In the genomic region with DNA sequence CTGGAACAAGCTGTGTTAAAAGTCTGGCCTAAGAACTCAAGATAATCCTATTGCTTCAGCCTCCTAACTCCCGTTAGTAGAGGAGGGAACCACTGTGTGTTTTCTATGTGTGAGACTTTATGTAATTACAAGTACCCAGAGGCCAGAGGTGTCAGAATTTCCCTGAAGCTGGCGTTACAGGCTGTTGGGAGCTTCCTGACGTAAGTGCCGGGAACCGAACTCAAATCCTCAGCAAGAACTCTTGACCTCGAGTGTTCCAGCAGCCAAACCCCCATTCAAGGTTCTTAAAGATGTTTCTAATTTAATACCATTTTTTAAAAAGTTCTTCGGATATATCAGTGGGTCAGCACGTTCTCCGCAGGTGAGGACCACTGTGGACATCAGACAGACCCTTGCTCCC, we compare ENCODE assay signal across 9 mouse cellular contexts. TPM values are rescaled to one million over a fixed set of nuclear protein-coding genes. Genes with fewer than 3 reads are reported as not detected.
DNase-seq lines count a peak whose midpoint lies in the region; ATAC-seq lines count a peak whose summit lies in the region.
"Had no signal": no experiment of that assay in that cellular context is flagged by ENCODE, and none has a peak within 500 bp of the region (broad histone marks: within the 10 kb centered on the region; RNA-seq: fewer than 3 reads in every experiment).

No protein-coding gene starts in this region.

- no peaks in the 10 kb centered on the region for H3K9me3 ChIP-seq in heart, embryonic 15.5 days (replicated peaks)
- H3K9me3 ChIP-seq in hindbrain, embryonic 10.5 days: 0 out of 2 replicates have a peak, but pooled peaks cover 3% of the 10 kb centered on the region
- 0 out of 2 replicates have a peak, but pooled peaks cover 6% of the 10 kb centered on the region for H3K9me3 ChIP-seq in midbrain, embryonic 10.5 days (replicated peaks)

- H3K27ac ChIP-seq in heart, embryonic 15.5 days: peak overlapping the region; percentile 69
- H3K27ac ChIP-seq in hindbrain, embryonic 10.5 days: peak overlapping the region; percentile 97
- peak overlapping the region; percentile 98 for H3K27ac ChIP-seq in midbrain, embryonic 10.5 days (replicated peaks)

- H3K4me3 ChIP-seq in heart, embryonic 15.5 days: peak overlapping the region; percentile 80
- H3K4me3 ChIP-seq in hindbrain, embryonic 10.5 days: peak overlapping the region; percentile 87
- H3K4me3 ChIP-seq in midbrain, embryonic 10.5 days: peak overlapping the region; percentile 94

- 15% methylated on average over 9 of the region's 9 CpGs for WGBS in heart, embryonic 15.5 days
- WGBS in hindbrain, embryonic 10.5 days: 15% methylated on average over 9 of the region's 9 CpGs
- WGBS in midbrain, embryonic 10.5 days: 8% methylated on average over 9 of the region's 9 CpGs

- 0 out of 2 replicates have a peak overlapping the region, but pooled peaks have one; percentile 22 for H3K9ac ChIP-seq in heart, embryonic 15.5 days

- no peak for ATAC-seq in heart, embryonic 15.5 days (replicated peaks; ENCODE audit: insufficient number of reproducible peaks, insufficient read depth, low FRiP score, low read depth)

- H3K4me1 ChIP-seq in heart, embryonic 15.5 days (replicated peaks): peaks cover 34% of the 10 kb centered on the region
- peaks cover 49% of the 10 kb centered on the region for H3K4me1 ChIP-seq in hindbrain, embryonic 10.5 days (replicated peaks)
- H3K4me1 ChIP-seq in midbrain, embryonic 10.5 days: peaks cover 54% of the 10 kb centered on the region

- no peaks in the 10 kb centered on the region for H3K36me3 ChIP-seq in heart, embryonic 15.5 days
- no peaks in the 10 kb centered on the region for H3K36me3 ChIP-seq in hindbrain, embryonic 10.5 days
- H3K36me3 ChIP-seq in midbrain, embryonic 10.5 days: no peaks in the 10 kb centered on the region

- H3K27me3 ChIP-seq in heart, embryonic 15.5 days: peaks cover 7% of the 10 kb centered on the region; the same call in 1 of the 2 replicates
- peaks cover 23% of the 10 kb centered on the region; the same call in 1 of the 2 replicates for H3K27me3 ChIP-seq in hindbrain, embryonic 10.5 days (ENCODE audit: insufficient read depth, poor library complexity, severe bottlenecking)
- H3K27me3 ChIP-seq in midbrain, embryonic 10.5 days (ENCODE audit: low read depth, poor library complexity, severe bottlenecking): peaks cover 20% of the 10 kb centered on the region

- peak overlapping the region; percentile 93 for H3K4me2 ChIP-seq in heart, embryonic 15.5 days

- no peak for DNase-seq in heart, adult 18-20 months
- peak; percentile 77 for DNase-seq in NIH3T3 (ENCODE audit: low read depth)
- DNase-seq in hindbrain, embryonic 10.5 days (ENCODE audit: low spot score): no peak
- DNase-seq in midbrain, embryonic 10.5 days (ENCODE audit: low spot score): no peak
- DNase-seq in ovary, adult 18-20 months (ENCODE audit: low spot score): no peak
- no peak for DNase-seq in adrenal gland, adult (ENCODE audit: inconsistent age in 2 of 2, low spot score in 1 of 2)
- DNase-seq in urinary bladder, postnatal 36 days (ENCODE audit: low spot score in 2 of 2): no peak

RNA-seq across cellular contexts. Expression of a gene that starts 0.4 kb away (rescaled TPM):
- polyA plus RNA-seq in heart, embryonic 15.5 days (2015; fragmentation: Nextera tagmentation; extraction: Ambion mirVana): 6.3 and 11.1 TPM in 2 replicates
- total RNA-seq in heart, adult 18-20 months (2021): 1 to 10 TPM; 4.4 to 4.5 TPM
- polyA plus RNA-seq in hindbrain, embryonic 10.5 days (2016; fragmentation: Nextera tagmentation; extraction: Ambion mirVana): 16.1 and 21.4 TPM in 2 replicates
- 16.1 and 19.7 TPM in 2 replicates for polyA plus RNA-seq in midbrain, embryonic 10.5 days (2016; fragmentation: Nextera tagmentation; extraction: Ambion mirVana)
- total RNA-seq: CH12.LX had no signal

RNA-seq across cellular contexts. Expression of a gene that starts 13.7 kb away (rescaled TPM):
- 7.6 and 11.2 TPM in 2 replicates for polyA plus RNA-seq in heart, embryonic 15.5 days (2015; fragmentation: Nextera tagmentation; extraction: Ambion mirVana)
- total RNA-seq in heart, adult 18-20 months (2021): 1 to 10 TPM; 2.4 to 3.6 TPM
- polyA plus RNA-seq in hindbrain, embryonic 10.5 days (2016; fragmentation: Nextera tagmentation; extraction: Ambion mirVana): 11.3 and 14.8 TPM in 2 replicates
- polyA plus RNA-seq in midbrain, embryonic 10.5 days (2016; fragmentation: Nextera tagmentation; extraction: Ambion mirVana): 12.1 and 18.1 TPM in 2 replicates

RNA-seq across cellular contexts. Expression of a gene that starts 22.3 kb away (rescaled TPM):
- 163 and 167 TPM in 2 replicates for polyA plus RNA-seq in heart, embryonic 15.5 days (2015; fragmentation: Nextera tagmentation; extraction: Ambion mirVana)
- total RNA-seq in heart, adult 18-20 months (2021): 100 to 1,000 TPM; 140 to 166 TPM
- polyA plus RNA-seq in hindbrain, embryonic 10.5 days (2016; fragmentation: Nextera tagmentation; extraction: Ambion mirVana): 228 and 253 TPM in 2 replicates
- 256 and 270 TPM in 2 replicates for polyA plus RNA-seq in midbrain, embryonic 10.5 days (2016; fragmentation: Nextera tagmentation; extraction: Ambion mirVana)

RNA-seq across cellular contexts. Expression of a gene that starts 38.5 kb away (rescaled TPM):
- polyA plus RNA-seq in heart, embryonic 15.5 days (2015; fragmentation: Nextera tagmentation; extraction: Ambion mirVana): 1,570 and 2,168 TPM in 2 replicates
- total RNA-seq in heart, adult 18-20 months (2021): 1,000 to 10,000 TPM; 2,170 to 2,492 TPM
- polyA plus RNA-seq in hindbrain, embryonic 10.5 days (2016; fragmentation: Nextera tagmentation; extraction: Ambion mirVana): 878 and 961 TPM in 2 replicates
- polyA plus RNA-seq in midbrain, embryonic 10.5 days (2016; fragmentation: Nextera tagmentation; extraction: Ambion mirVana): 926 and 929 TPM in 2 replicates

RNA-seq across cellular contexts. Expression of a gene that starts 38.7 kb away (rescaled TPM):
- 11.5 and 14.7 TPM in 2 replicates for polyA plus RNA-seq in heart, embryonic 15.5 days (2015; fragmentation: Nextera tagmentation; extraction: Ambion mirVana)
- total RNA-seq in heart, adult 18-20 months (2021): 10 to 100 TPM; 30.1 to 31.0 TPM
- polyA plus RNA-seq in hindbrain, embryonic 10.5 days (2016; fragmentation: Nextera tagmentation; extraction: Ambion mirVana): 15.0 and 20.1 TPM in 2 replicates
- polyA plus RNA-seq in midbrain, embryonic 10.5 days (2016; fragmentation: Nextera tagmentation; extraction: Ambion mirVana): 9.9 and 18.8 TPM in 2 replicates
